Mouse (Mus musculus): ENCODE data around the gene Ctsll3. TPM values are rescaled to one million over a fixed set of nuclear protein-coding genes. Genes with fewer than 3 reads are reported as not detected.

Gene Ctsll3
- polyA plus RNA-seq, 1 experiment = not detected

DNA sequence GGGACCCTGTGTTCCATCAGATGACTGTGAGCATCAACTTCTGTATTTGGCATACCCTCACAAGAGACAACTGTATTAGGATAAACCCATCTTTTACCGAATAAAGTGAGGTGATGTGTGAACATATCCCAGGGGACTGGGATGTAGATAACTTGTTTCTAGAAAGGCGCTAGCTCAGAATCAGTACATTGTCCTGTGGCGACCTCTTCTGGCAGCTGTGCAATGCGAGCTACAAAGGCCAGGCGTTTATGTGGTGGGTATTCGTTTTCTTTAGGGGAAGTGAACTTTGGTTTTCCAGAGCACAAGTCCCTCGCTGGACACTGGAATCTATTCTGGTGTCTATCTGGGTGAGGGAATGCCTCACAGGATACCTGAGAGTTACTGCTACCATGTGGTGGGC, 16.8 kb upstream of the Ctsll3 start:
- 5% methylated on average over 7 of the region's 7 CpGs for WGBS
- Histone ChIP-seq H3K4me3 (ENCODE audit: low read depth, low read length) (no peak overlapping the region), H3K27ac (ENCODE audit: insufficient read depth, low read depth, low read length) (no peak overlapping the region), H3K36me3 (ENCODE audit: control insufficient read depth, insufficient read depth, low read length) (no peaks in the 10 kb centered on the region), H3K4me1 (ENCODE audit: control insufficient read depth, insufficient read depth, insufficient read length, low read length) (no peaks in the 10 kb centered on the region), H3K27me3 (ENCODE audit: control insufficient read depth, insufficient read depth, low read length) (no peaks in the 10 kb centered on the region)
- TF ChIP-seq POLR2A (IDR thresholded peaks at IDR 0.05; ENCODE audit: low read depth, low read length) = no peak
- TF ChIP-seq CTCF (IDR thresholded peaks at IDR 0.05; ENCODE audit: extremely low read depth, insufficient read length, insufficient replicate concordance, low read depth, low read length) = peak; percentile 49; the same call in 1 of the 2 replicates

DNA sequence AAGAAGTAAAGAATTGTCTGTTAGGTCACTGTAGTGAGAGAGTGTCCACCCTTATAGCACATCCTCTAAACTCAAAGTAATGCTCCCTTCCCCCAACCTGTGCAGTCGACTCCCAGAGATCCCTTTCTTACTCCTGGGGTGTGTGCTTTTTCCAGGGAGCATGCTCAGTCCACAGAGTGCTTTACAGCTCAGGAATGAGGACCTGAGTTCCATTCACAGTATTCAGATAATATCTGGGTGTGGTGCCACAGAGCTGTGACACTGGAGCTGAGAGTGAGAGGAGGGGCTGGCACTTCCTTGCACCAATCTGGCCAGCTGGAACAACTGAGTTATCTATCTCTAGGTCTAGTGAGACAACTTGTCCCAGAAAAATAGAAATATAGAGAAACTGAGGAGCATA, 11.1 kb upstream of the Ctsll3 start:
- Histone ChIP-seq H3K36me3 (ENCODE audit: control insufficient read depth, insufficient read depth, low read length) (no peaks in the 10 kb centered on the region), H3K4me1 (ENCODE audit: control insufficient read depth, insufficient read depth, insufficient read length, low read length) (no peaks in the 10 kb centered on the region), H3K4me3 (ENCODE audit: low read depth, low read length) (no peak overlapping the region), H3K27ac (ENCODE audit: insufficient read depth, low read depth, low read length) (no peak overlapping the region), H3K27me3 (ENCODE audit: control insufficient read depth, insufficient read depth, low read length) (no peaks in the 10 kb centered on the region)
- TF ChIP-seq CTCF (IDR thresholded peaks at IDR 0.05; ENCODE audit: extremely low read depth, insufficient read length, insufficient replicate concordance, low read depth, low read length) (no peak), POLR2A (IDR thresholded peaks at IDR 0.05; ENCODE audit: low read depth, low read length) (no peak)
- 22% methylated on average over 1 of the region's 1 CpGs for WGBS

- Histone ChIP-seq H3K27ac (ENCODE audit: insufficient read depth, low read depth, low read length) (no peak overlapping the region), H3K4me1 (ENCODE audit: control insufficient read depth, insufficient read depth, insufficient read length, low read length) (no peaks in the 10 kb centered on the region), H3K27me3 (ENCODE audit: control insufficient read depth, insufficient read depth, low read length) (no peaks in the 10 kb centered on the region), H3K4me3 (ENCODE audit: low read depth, low read length) (no peak overlapping the region), H3K36me3 (ENCODE audit: control insufficient read depth, insufficient read depth, low read length) (no peaks in the 10 kb centered on the region)
- no peak for TF ChIP-seq CTCF (IDR thresholded peaks at IDR 0.05; ENCODE audit: extremely low read depth, insufficient read length, insufficient replicate concordance, low read depth, low read length)
- TF ChIP-seq POLR2A (IDR thresholded peaks at IDR 0.05; ENCODE audit: low read depth, low read length) = no peak
- 47% methylated on average over 6 of the region's 6 CpGs for WGBS
These were observed 10.1 kb upstream of the Ctsll3 start for GRCm38 (mm10) chr13:60812768-60813167.

GRCm38 (mm10) chr13:60809690-60810089, 7.0 kb upstream of the Ctsll3 start:
- Histone ChIP-seq H3K27ac (ENCODE audit: insufficient read depth, low read depth, low read length) (no peak overlapping the region), H3K36me3 (ENCODE audit: control insufficient read depth, insufficient read depth, low read length) (no peaks in the 10 kb centered on the region), H3K4me1 (ENCODE audit: control insufficient read depth, insufficient read depth, insufficient read length, low read length) (no peaks in the 10 kb centered on the region), H3K4me3 (ENCODE audit: low read depth, low read length) (no peak overlapping the region), H3K27me3 (ENCODE audit: control insufficient read depth, insufficient read depth, low read length) (no peaks in the 10 kb centered on the region)
- no peak for TF ChIP-seq POLR2A (IDR thresholded peaks at IDR 0.05; ENCODE audit: low read depth, low read length)
- TF ChIP-seq CTCF (IDR thresholded peaks at IDR 0.05; ENCODE audit: extremely low read depth, insufficient read length, insufficient replicate concordance, low read depth, low read length) = no peak
- WGBS = 30% methylated on average over 2 of the region's 2 CpGs

GRCm38 (mm10) chr13:60789466-60789865, 13.2 kb downstream of the Ctsll3 start:
- TF ChIP-seq POLR2A (IDR thresholded peaks at IDR 0.05; ENCODE audit: low read depth, low read length) = no peak
- TF ChIP-seq CTCF (IDR thresholded peaks at IDR 0.05; ENCODE audit: extremely low read depth, insufficient read length, insufficient replicate concordance, low read depth, low read length) = no peak
- H3K27ac ChIP-seq (ENCODE audit: insufficient read depth, low read depth, low read length) = no peak overlapping the region
- no peaks in the 10 kb centered on the region for H3K27me3 ChIP-seq (ENCODE audit: control insufficient read depth, insufficient read depth, low read length)
- H3K36me3 ChIP-seq (ENCODE audit: control insufficient read depth, insufficient read depth, low read length) = no peaks in the 10 kb centered on the region
- no peaks in the 10 kb centered on the region for H3K4me1 ChIP-seq (ENCODE audit: control insufficient read depth, insufficient read depth, insufficient read length, low read length)
- WGBS = 67% methylated on average over 1 of the region's 1 CpGs
- no peak overlapping the region for H3K4me3 ChIP-seq (ENCODE audit: low read depth, low read length)

GRCm38 (mm10) chr13:60786264-60786663, 16.4 kb downstream of the Ctsll3 start, which contains the start of gene BC051665:
Gene BC051665, minus strand, starts transcription at chr13:60786364.
- no peak within 1 kb of the TSS for H3K4me3 ChIP-seq (ENCODE audit: low read depth, low read length)
- H3K4me1 ChIP-seq (ENCODE audit: control insufficient read depth, insufficient read depth, insufficient read length, low read length) = no peaks in the 10 kb centered on the region
- no peaks in the 10 kb centered on the region for H3K27me3 ChIP-seq (ENCODE audit: control insufficient read depth, insufficient read depth, low read length)
- TF ChIP-seq POLR2A (IDR thresholded peaks at IDR 0.05; ENCODE audit: low read depth, low read length) = no peak
- no peak within 1 kb of the TSS for H3K27ac ChIP-seq (ENCODE audit: insufficient read depth, low read depth, low read length)
- no peaks in the 10 kb centered on the region for H3K36me3 ChIP-seq (ENCODE audit: control insufficient read depth, insufficient read depth, low read length)

- Histone ChIP-seq H3K27me3 (ENCODE audit: control insufficient read depth, insufficient read depth, low read length) (no peaks in the 10 kb centered on the region), H3K4me1 (ENCODE audit: control insufficient read depth, insufficient read depth, insufficient read length, low read length) (no peaks in the 10 kb centered on the region), H3K27ac (ENCODE audit: insufficient read depth, low read depth, low read length) (no peak overlapping the region), H3K4me3 (ENCODE audit: low read depth, low read length) (no peak overlapping the region), H3K36me3 (ENCODE audit: control insufficient read depth, insufficient read depth, low read length) (no peaks in the 10 kb centered on the region)
- TF ChIP-seq POLR2A (IDR thresholded peaks at IDR 0.05; ENCODE audit: low read depth, low read length) = no peak
- TF ChIP-seq CTCF (IDR thresholded peaks at IDR 0.05; ENCODE audit: extremely low read depth, insufficient read length, insufficient replicate concordance, low read depth, low read length) = no peak
- WGBS = 84% methylated on average over 7 of the region's 7 CpGs
These were observed 19.3 kb downstream of the Ctsll3 start for GRCm38 (mm10) chr13:60783301-60783700.

- no peaks in the 10 kb centered on the region for H3K27me3 ChIP-seq (ENCODE audit: control insufficient read depth, insufficient read depth, low read length)
- WGBS = 68% methylated on average over 3 of the region's 3 CpGs
- no peaks in the 10 kb centered on the region for H3K36me3 ChIP-seq (ENCODE audit: control insufficient read depth, insufficient read depth, low read length)
- no peaks in the 10 kb centered on the region for H3K4me1 ChIP-seq (ENCODE audit: control insufficient read depth, insufficient read depth, insufficient read length, low read length)
- H3K27ac ChIP-seq (ENCODE audit: insufficient read depth, low read depth, low read length) = no peak overlapping the region
- no peak for TF ChIP-seq POLR2A (IDR thresholded peaks at IDR 0.05; ENCODE audit: low read depth, low read length)
- H3K4me3 ChIP-seq (ENCODE audit: low read depth, low read length) = no peak overlapping the region
These were observed 22.1 kb downstream of the Ctsll3 start for GRCm38 (mm10) chr13:60780534-60780933.
